Comparison of ENCODE assay signal across 13 mouse cellular contexts in genomic region chr7:96523673-96524072, GRCm38 (mm10).
DNase-seq lines count a peak whose midpoint lies in the region; ATAC-seq and TF ChIP-seq lines count a peak whose summit lies in the region.
"Had no signal": no experiment of that assay in that cellular context is flagged by ENCODE, and none has a peak within 500 bp of the region (broad histone marks: within the 10 kb centered on the region; RNA-seq: fewer than 3 reads in every experiment).

No protein-coding gene starts in this region.

- H3K36me3 ChIP-seq in forebrain, postnatal 0 days (ENCODE audit: insufficient read depth), result no peaks in the 10 kb centered on the region
- H3K36me3 ChIP-seq in forebrain, embryonic 14.5 days (ENCODE audit: control insufficient read depth, insufficient read depth, low read length), result no peaks in the 10 kb centered on the region
- H3K36me3 ChIP-seq: embryonic facial prominence, embryonic 15.5 days; limb, embryonic 13.5 days; neural tube, embryonic 12.5 days had no signal

- DNase-seq in forebrain, postnatal 0 days, result peak; percentile 79
- DNase-seq in forebrain, embryonic 14.5 days (ENCODE audit: low spot score), result no peak
- DNase-seq in layer of hippocampus, adult 9-11 months, result peak; percentile 34
- DNase-seq in layer of hippocampus, postnatal 25 days (ENCODE audit: extremely low spot score in 1 of 2, low spot score in 1 of 2), result no peak
- peak; percentile 74 for DNase-seq in brain, adult 2 months (ENCODE audit: low read depth, low spot score)
- DNase-seq in left cerebral cortex, postnatal 14 days (ENCODE audit: low spot score in 2 of 2), result peak; percentile 39 to 73
- no peak for DNase-seq in liver
- no peak for DNase-seq in adrenal gland, adult 18-20 months (ENCODE audit: low spot score in 2 of 2)
- DNase-seq: cerebellum, postnatal 14 days; thymus, adult 18-20 months had no signal

- peak; percentile 77 for ATAC-seq in forebrain, postnatal 0 days
- ATAC-seq in forebrain, embryonic 14.5 days, result no peak

- H3K4me3 ChIP-seq in forebrain, postnatal 0 days (ENCODE audit: low read depth, low read length), result no peak overlapping the region
- H3K4me3 ChIP-seq in forebrain, embryonic 14.5 days (ENCODE audit: low read depth, low read length), result no peak overlapping the region
- H3K4me3 ChIP-seq: embryonic facial prominence, embryonic 15.5 days; limb, embryonic 13.5 days; neural tube, embryonic 12.5 days had no signal

- TF ChIP-seq CTCF in forebrain, postnatal 0 days (IDR thresholded peaks at IDR 0.05; ENCODE audit: low read depth), result no peak

- WGBS in forebrain, postnatal 0 days, result 66% methylated on average over 2 of the region's 2 CpGs
- WGBS in forebrain, embryonic 14.5 days, result 73% methylated on average over 2 of the region's 2 CpGs

- intact Hi-C loops in left cerebral cortex, postnatal 14 days (cut with DNase I), result loop anchor here (5.0 kb wide), 1 partner anchor 184 kb away; no protein-coding TSS in a partner anchor

- H3K9ac ChIP-seq in forebrain, postnatal 0 days, result no peak overlapping the region
- no peak overlapping the region for H3K9ac ChIP-seq in forebrain, embryonic 14.5 days (ENCODE audit: low read length)
- H3K9ac ChIP-seq: embryonic facial prominence, embryonic 15.5 days; limb, embryonic 13.5 days; neural tube, embryonic 12.5 days had no signal

- H3K27ac ChIP-seq in forebrain, postnatal 0 days (ENCODE audit: low read depth, low read length), result no peak overlapping the region
- no peak overlapping the region for H3K27ac ChIP-seq in forebrain, embryonic 14.5 days (ENCODE audit: low read depth, low read length)
- H3K27ac ChIP-seq: limb, embryonic 13.5 days; neural tube, embryonic 12.5 days had no signal

- no peaks in the 10 kb centered on the region for H3K27me3 ChIP-seq in forebrain, postnatal 0 days (ENCODE audit: insufficient read depth, low read length)
- H3K27me3 ChIP-seq in forebrain, embryonic 14.5 days (replicated peaks; ENCODE audit: control insufficient read depth, insufficient read depth, low read length), result no peaks in the 10 kb centered on the region
- H3K27me3 ChIP-seq: embryonic facial prominence, embryonic 15.5 days; limb, embryonic 13.5 days; neural tube, embryonic 12.5 days had no signal

- H3K9me3 ChIP-seq in forebrain, postnatal 0 days (ENCODE audit: low read length), result no peaks in the 10 kb centered on the region
- H3K9me3 ChIP-seq in forebrain, embryonic 14.5 days (replicated peaks; ENCODE audit: control insufficient read depth, low read length), result no peaks in the 10 kb centered on the region
- H3K9me3 ChIP-seq: embryonic facial prominence, embryonic 15.5 days; limb, embryonic 13.5 days; neural tube, embryonic 12.5 days had no signal

- H3K4me1 ChIP-seq in forebrain, postnatal 0 days (ENCODE audit: insufficient read depth), result peaks cover 3% of the 10 kb centered on the region; the same call in 1 of the 2 replicates
- no peaks in the 10 kb centered on the region for H3K4me1 ChIP-seq in forebrain, embryonic 14.5 days (ENCODE audit: control insufficient read depth, insufficient read depth, low read length)
- H3K4me1 ChIP-seq: neural tube, embryonic 12.5 days had no signal

- no peak overlapping the region for H3K4me2 ChIP-seq in forebrain, postnatal 0 days (ENCODE audit: low read depth)
- no peak overlapping the region for H3K4me2 ChIP-seq in forebrain, embryonic 14.5 days (ENCODE audit: low read length)
- H3K4me2 ChIP-seq: embryonic facial prominence, embryonic 15.5 days; limb, embryonic 13.5 days; neural tube, embryonic 12.5 days had no signal

Comparison
In these comparisons a context has a peak if more than half of its experiments do, and no peak if none do; other contexts are left out.
1. DNase-seq: peak in forebrain, postnatal 0 days (single experiment), layer of hippocampus, adult 9-11 months (single experiment), brain, adult 2 months (single experiment) and left cerebral cortex, postnatal 14 days (2 of 2); none in forebrain, embryonic 14.5 days (single experiment), layer of hippocampus, postnatal 25 days (0 of 2), liver (single experiment) and adrenal gland, adult 18-20 months (0 of 2).